Mouse (Mus musculus) intestine, embryonic 16.5 days (tissue): ENCODE data around the gene Adgrg3. TPM values are rescaled to one million over a fixed set of nuclear protein-coding genes. Genes with fewer than 3 reads are reported as not detected.

Source experiments
- ATAC-seq: fragments of 200-750 bp; cut with Nextera tagmentation; 2 replicates; pipeline ENCODE4 v1.8.0; 2017; ENCODE audit warnings: moderate TSS enrichment, moderate library complexity
- H3K27ac ChIP-seq: fragments of 300-500 bp; sonication (generic); 2 replicates; pipeline ENCODE4 v1.5.1; 2014; ENCODE audit warnings: mild to moderate bottlenecking, low read length
- H3K27me3 ChIP-seq: fragments of 300-500 bp; sonication (generic); replicated peaks from 2 replicates; pipeline ENCODE4 v1.6.1; 2014; ENCODE audit warnings: low read length, control low read depth, mixed read lengths; ENCODE audit not compliant: control insufficient read depth, insufficient read depth
- H3K36me3 ChIP-seq: fragments of 300-500 bp; sonication (generic); 2 replicates; pipeline ENCODE4 v1.6.1; 2014; ENCODE audit warnings: low read length, control low read depth; ENCODE audit not compliant: control insufficient read depth, insufficient read depth
- H3K4me1 ChIP-seq: fragments of 300-500 bp; sonication (generic); 2 replicates; pipeline ENCODE4 v1.6.1; 2014; ENCODE audit warnings: low read length, control low read depth, mixed read lengths; ENCODE audit not compliant: control insufficient read depth, insufficient read depth
- H3K4me2 ChIP-seq: fragments of 300-500 bp; sonication (generic); 2 replicates; pipeline ENCODE4 v1.6.1; 2014; ENCODE audit warnings: low read depth, low read length, control low read depth
- H3K4me3 ChIP-seq: fragments of 300-500 bp; sonication (generic); 2 replicates; pipeline ENCODE4 v1.5.1; 2014; ENCODE audit warnings: mild to moderate bottlenecking, low read length
- H3K9ac ChIP-seq: fragments of 300-500 bp; sonication (generic); 2 replicates; pipeline ENCODE4 v1.6.1; 2014; ENCODE audit warnings: low read depth, low read length
- H3K9me3 ChIP-seq: fragments of 300-500 bp; sonication (generic); 2 replicates; pipeline ENCODE4 v1.6.1; 2016; ENCODE audit warnings: low read length, control low read depth; ENCODE audit not compliant: control insufficient read depth
- WGBS: fragments of 180-500 bp; shearing (Covaris S2); extraction: QIAGEN DNeasy Blood & Tissue Kit; methylation state at CpG from one replicate; pipeline ENCODE4 v1.1.7; 2014; 5-methylcytosine and 5-hydroxymethylcytosine counted together
- polyA plus RNA-seq: library from polyadenylated mRNA; unstranded; fragments of >200 nt; fragmentation: Nextera tagmentation; extraction: Ambion mirVana; gene quantifications from 2 replicates; pipeline ENCODE4 v1.2.1, GENCODE M21; 2015

Gene Adgrg3
- polyA plus RNA-seq, 1 experiment from 2014 or later: 3.0 TPM

- Histone ChIP-seq H3K27me3 (no peaks in the 10 kb centered on the region), H3K9me3 (no peaks in the 10 kb centered on the region), H3K4me1 (peaks cover 40% of the 10 kb centered on the region), H3K4me3 (no peak overlapping the region), H3K4me2 (no peak overlapping the region), H3K36me3 (no peaks in the 10 kb centered on the region), H3K27ac (peak overlapping the region; percentile 5; the same call in 1 of the 2 replicates), H3K9ac (no peak overlapping the region)
- ATAC-seq: peak; percentile 72
- WGBS: 73% methylated on average over 9 of the region's 9 CpGs
These were observed 26.0 kb upstream of the Adgrg3 start for GRCm38 (mm10) chr8:94991454-94991994.

DNA sequence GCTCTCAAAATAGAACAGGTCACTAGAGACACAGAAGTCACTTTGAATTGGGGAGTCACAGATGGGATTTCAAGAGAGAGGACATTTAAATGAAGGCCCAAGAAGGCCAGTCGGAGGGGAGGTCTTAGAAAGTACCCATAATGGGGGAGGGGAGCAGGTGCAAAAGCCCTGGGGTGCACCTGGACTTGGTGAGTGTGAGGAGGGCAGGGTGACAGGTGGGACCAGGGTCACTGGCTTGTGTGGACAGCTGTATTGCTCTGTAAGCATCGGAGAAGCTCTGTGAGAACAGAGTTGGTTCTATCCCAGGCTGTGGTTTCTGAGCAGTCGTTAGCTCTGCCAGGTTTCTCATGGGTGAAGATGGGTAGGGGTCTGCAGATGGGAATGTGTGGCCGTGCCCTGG, 25.5 kb upstream of the Adgrg3 start:
- H3K27ac ChIP-seq: peak overlapping the region; percentile 67; the same call in 1 of the 2 replicates
- no peaks in the 10 kb centered on the region for H3K36me3 ChIP-seq
- H3K27me3 ChIP-seq: no peaks in the 10 kb centered on the region
- ATAC-seq: no peak
- H3K4me3 ChIP-seq: no peak overlapping the region
- 84% methylated on average over 4 of the region's 4 CpGs for WGBS
- no peak overlapping the region for H3K9ac ChIP-seq
- no peaks in the 10 kb centered on the region for H3K9me3 ChIP-seq
- no peak overlapping the region for H3K4me2 ChIP-seq
- H3K4me1 ChIP-seq: peaks cover 37% of the 10 kb centered on the region

DNA sequence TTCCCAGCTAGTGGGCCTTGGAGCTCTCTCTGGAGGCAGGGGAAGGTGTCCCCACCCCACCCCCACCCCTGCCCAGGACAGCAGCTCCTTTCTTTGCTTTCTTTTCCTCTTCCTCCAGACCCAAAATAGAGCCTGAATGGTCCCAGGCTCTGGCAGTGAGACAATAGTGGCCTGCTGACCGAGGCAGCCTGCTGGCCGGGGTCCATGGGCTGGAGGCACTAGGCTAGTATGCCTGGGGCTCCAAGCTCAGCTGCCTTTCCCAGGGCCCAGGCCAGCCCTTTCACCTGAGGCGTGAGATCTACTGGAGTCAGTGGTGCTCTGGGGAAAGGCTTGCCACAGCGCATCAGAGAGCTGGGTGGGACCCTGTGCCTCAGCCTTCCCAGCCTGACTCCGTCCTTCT, 25.0 kb upstream of the Adgrg3 start:
- Histone ChIP-seq H3K9me3 (no peaks in the 10 kb centered on the region), H3K4me2 (no peak overlapping the region), H3K9ac (no peak overlapping the region), H3K4me3 (no peak overlapping the region), H3K36me3 (no peaks in the 10 kb centered on the region), H3K27me3 (no peaks in the 10 kb centered on the region), H3K27ac (peak overlapping the region; percentile 67), H3K4me1 (peaks cover 43% of the 10 kb centered on the region)
- WGBS: 55% methylated on average over 5 of the region's 5 CpGs
- ATAC-seq: peak; percentile 30; the same call in 1 of the 2 replicates

- Histone ChIP-seq H3K4me2 (no peak overlapping the region), H3K27me3 (no peaks in the 10 kb centered on the region), H3K9me3 (no peaks in the 10 kb centered on the region), H3K27ac (peak overlapping the region; percentile 67), H3K9ac (no peak overlapping the region), H3K4me3 (no peak overlapping the region), H3K4me1 (peaks cover 44% of the 10 kb centered on the region), H3K36me3 (no peaks in the 10 kb centered on the region)
- ATAC-seq: no peak
- WGBS: 71% methylated on average over 9 of the region's 9 CpGs
These were observed 24.3 kb upstream of the Adgrg3 start for GRCm38 (mm10) chr8:94992996-94993724.

- Histone ChIP-seq H3K9me3 (no peaks in the 10 kb centered on the region), H3K36me3 (no peaks in the 10 kb centered on the region), H3K4me1 (peaks cover 44% of the 10 kb centered on the region), H3K27me3 (no peaks in the 10 kb centered on the region), H3K9ac (no peak overlapping the region), H3K4me2 (no peak overlapping the region), H3K27ac (no peak overlapping the region), H3K4me3 (no peak overlapping the region)
- no peak for ATAC-seq
- WGBS: 11% methylated on average over 14 of the region's 14 CpGs
These were observed 23.5 kb upstream of the Adgrg3 start for GRCm38 (mm10) chr8:94994006-94994405.

- Histone ChIP-seq H3K4me1 (peaks cover 44% of the 10 kb centered on the region), H3K9ac (no peak overlapping the region), H3K9me3 (no peaks in the 10 kb centered on the region), H3K27ac (no peak overlapping the region), H3K27me3 (no peaks in the 10 kb centered on the region), H3K36me3 (no peaks in the 10 kb centered on the region), H3K4me3 (no peak overlapping the region), H3K4me2 (no peak overlapping the region)
- no peak for ATAC-seq
- WGBS: 42% methylated on average over 1 of the region's 1 CpGs
These were observed 23.0 kb upstream of the Adgrg3 start for GRCm38 (mm10) chr8:94994510-94994909.

DNA sequence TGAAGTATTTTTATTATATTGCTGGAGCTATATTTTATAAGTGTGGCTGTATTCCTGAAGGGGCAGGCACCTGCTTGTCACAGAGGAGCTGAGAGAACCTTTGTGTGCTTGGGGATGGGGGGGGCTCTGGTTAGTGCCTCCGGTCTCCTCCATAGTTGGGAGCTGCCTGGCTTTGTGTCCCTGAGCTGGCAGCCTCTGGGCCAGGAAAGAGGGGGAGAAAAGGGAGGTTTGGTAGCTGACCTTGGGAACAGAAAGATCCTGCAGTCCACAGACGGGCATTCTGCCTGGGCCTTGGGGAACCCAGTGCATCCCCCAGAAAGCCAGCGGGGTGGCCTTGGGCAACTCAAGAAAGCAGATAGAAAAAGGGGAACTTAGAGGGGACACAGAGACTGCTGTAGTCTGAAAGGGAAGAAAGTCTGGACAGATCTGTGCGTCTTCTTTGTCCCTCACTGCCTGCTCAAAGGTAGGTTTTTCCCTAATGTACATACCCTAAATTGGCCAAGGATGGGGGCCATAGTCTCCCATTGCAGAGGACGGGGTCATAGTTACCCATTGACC, 22.1 kb upstream of the Adgrg3 start:
- peaks cover 50% of the 10 kb centered on the region for H3K4me1 ChIP-seq
- H3K9ac ChIP-seq: no peak overlapping the region
- H3K27me3 ChIP-seq: no peaks in the 10 kb centered on the region
- H3K9me3 ChIP-seq: no peaks in the 10 kb centered on the region
- no peak overlapping the region for H3K4me2 ChIP-seq
- no peak for ATAC-seq
- 68% methylated on average over 5 of the region's 5 CpGs for WGBS
- H3K4me3 ChIP-seq: no peak overlapping the region
- no peaks in the 10 kb centered on the region for H3K36me3 ChIP-seq
- H3K27ac ChIP-seq: no peak overlapping the region

DNA sequence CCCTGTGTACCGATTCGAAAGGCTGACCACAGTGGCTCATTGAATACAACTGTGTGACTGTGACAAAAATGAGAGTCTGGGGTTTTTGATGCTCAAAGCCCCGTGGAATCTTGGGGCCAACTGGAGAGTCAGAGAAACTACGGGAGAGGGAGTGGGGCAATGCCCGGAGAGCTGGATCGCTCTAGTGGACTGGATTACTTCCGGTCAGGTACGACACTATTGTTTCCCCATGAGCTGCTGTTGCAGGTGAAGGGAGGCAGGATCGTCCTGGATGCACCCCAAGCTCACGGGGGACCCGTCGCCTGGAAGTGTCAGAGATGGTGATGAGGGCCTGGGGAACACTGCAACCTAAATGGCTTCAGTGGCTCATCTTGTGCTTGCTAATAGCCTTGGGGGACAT, 21.5 kb upstream of the Adgrg3 start:
- Histone ChIP-seq H3K4me2 (no peak overlapping the region), H3K27me3 (no peaks in the 10 kb centered on the region), H3K9ac (no peak overlapping the region), H3K9me3 (no peaks in the 10 kb centered on the region), H3K27ac (no peak overlapping the region), H3K36me3 (no peaks in the 10 kb centered on the region), H3K4me3 (no peak overlapping the region), H3K4me1 (peaks cover 53% of the 10 kb centered on the region)
- no peak for ATAC-seq
- 68% methylated on average over 12 of the region's 12 CpGs for WGBS

GRCm38 (mm10) chr8:94996899-94997856, 20.3 kb upstream of the Adgrg3 start:
- H3K4me3 ChIP-seq: no peak overlapping the region
- H3K4me1 ChIP-seq: peaks cover 50% of the 10 kb centered on the region
- no peak overlapping the region for H3K9ac ChIP-seq
- 57% methylated on average over 6 of the region's 6 CpGs for WGBS
- no peaks in the 10 kb centered on the region for H3K27me3 ChIP-seq
- no peak overlapping the region for H3K27ac ChIP-seq
- no peak overlapping the region for H3K4me2 ChIP-seq
- no peaks in the 10 kb centered on the region for H3K9me3 ChIP-seq
- H3K36me3 ChIP-seq: no peaks in the 10 kb centered on the region
- no peak for ATAC-seq
